Mouse (Mus musculus) lung, adult 2 months (tissue): ENCODE results near the gene Zfp846.
"Not testable (repeated sequence)": the region's sequence is repeated elsewhere in the genome, so short reads cannot be mapped to it uniquely, and the experiment has no call there.

Experiments used
- CTCF ChIP-seq: fragments of 200-500 bp; IDR thresholded peaks from 2 replicates; pipeline ENCODE4 v1.5.1; 2011; ENCODE audit warnings: mild to moderate bottlenecking, low read length, control low read depth; ENCODE audit not compliant: insufficient read depth
- POLR2A ChIP-seq: fragments of 200-500 bp; IDR thresholded peaks from 2 replicates; pipeline ENCODE4 v1.6.1; 2011; ENCODE audit warnings: low read depth, mild to moderate bottlenecking, control low read depth, low read length, borderline replicate concordance; ENCODE audit errors: extremely low read depth

DNA sequence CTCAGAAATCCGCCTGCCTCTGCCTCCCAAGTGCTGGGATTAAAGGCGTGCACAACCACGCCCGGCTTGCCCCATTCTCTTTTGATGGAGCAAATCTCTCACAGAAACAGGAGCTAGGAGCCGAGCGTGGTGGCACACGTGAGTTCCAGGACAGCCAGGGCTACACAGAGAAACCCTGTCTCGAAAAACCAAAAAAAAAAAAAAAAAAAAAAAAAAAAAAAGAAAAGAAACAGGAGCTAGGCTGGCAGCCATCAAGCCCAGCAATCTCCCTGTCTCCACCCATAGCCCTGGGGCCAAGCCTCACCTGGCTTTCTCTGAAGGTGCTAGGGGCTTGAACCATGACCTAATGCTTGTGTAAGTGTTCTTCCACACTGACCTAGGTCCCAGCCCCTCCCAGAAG, 54.6 kb downstream of the Zfp846 start:
- TF ChIP-seq POLR2A, CTCF: not testable (repeated sequence)
